Mouse (Mus musculus) forebrain, postnatal 0 days (tissue): Measurements from ENCODE around the gene Nsg2. TPM values are rescaled to one million over a fixed set of nuclear protein-coding genes. Genes with fewer than 3 reads are reported as not detected.

ENCODE experiments used
- ATAC-seq: fragments of 200-750 bp; cut with Nextera tagmentation; 2 replicates; pipeline ENCODE4 v1.8.0; 2017; ENCODE audit warnings: mild to moderate bottlenecking, moderate library complexity
- DNase-seq: peaks from one replicate; pipeline ENCODE4 v3.0.0-alpha.2; 2015
- H3K27ac ChIP-seq: fragments of 300-500 bp; sonication (generic); 2 replicates; pipeline ENCODE4 v1.5.1; 2014; ENCODE audit warnings: low read depth, mild to moderate bottlenecking, antibody characterized with exemption, low read length, moderate library complexity, mixed read lengths
- H3K27me3 ChIP-seq: fragments of 300-500 bp; sonication (generic); 2 replicates; pipeline ENCODE4 v1.6.1; 2014; ENCODE audit warnings: mild to moderate bottlenecking, low read length, mixed read lengths; ENCODE audit not compliant: insufficient read depth
- H3K36me3 ChIP-seq: fragments of 300-500 bp; sonication (generic); 2 replicates; pipeline ENCODE4 v1.6.1; 2014; ENCODE audit warnings: mild to moderate bottlenecking, moderate library complexity; ENCODE audit not compliant: insufficient read depth
- H3K4me1 ChIP-seq: fragments of 300-500 bp; sonication (generic); 2 replicates; pipeline ENCODE4 v1.6.1; 2014; ENCODE audit warnings: antibody characterized with exemption; ENCODE audit not compliant: insufficient read depth
- H3K4me2 ChIP-seq: fragments of 300-500 bp; sonication (generic); 2 replicates; pipeline ENCODE4 v1.6.1; 2014; ENCODE audit warnings: low read depth, mild to moderate bottlenecking, moderate library complexity
- H3K4me3 ChIP-seq: fragments of 300-500 bp; sonication (generic); 2 replicates; pipeline ENCODE4 v1.5.1; 2014; ENCODE audit warnings: low read depth, low read length, mixed read lengths
- H3K9ac ChIP-seq: fragments of 300-500 bp; sonication (generic); 2 replicates; pipeline ENCODE4 v1.6.1; 2014; ENCODE audit warnings: mild to moderate bottlenecking
- H3K9me3 ChIP-seq: fragments of 300-500 bp; sonication (generic); 2 replicates; pipeline ENCODE4 v1.6.1; 2016; ENCODE audit warnings: low read length
- CTCF ChIP-seq: sonication (generic); IDR thresholded peaks from 2 replicates; pipeline ENCODE4 v1.5.1; 2016; ENCODE audit warnings: antibody characterized with exemption, control low read depth, low read depth
- whole genome bisulfite sequencing: fragments of 180-500 bp; shearing (Covaris S2); extraction: QIAGEN DNeasy Blood & Tissue Kit; methylation state at CpG from one replicate; pipeline ENCODE4 v1.1.7; 2014; 5-methylcytosine and 5-hydroxymethylcytosine counted together
- polyA plus RNA-seq: library from polyadenylated mRNA; unstranded; fragments of >200 nt; fragmentation: Nextera tagmentation; extraction: Ambion mirVana; gene quantifications from 2 replicates; pipeline ENCODE4 v1.2.1, GENCODE M21; 2015
- total RNA-seq: library from RNA; depleted of rRNA; stranded (reverse); fragments of >200 nt; gene quantifications from 2 replicates; pipeline ENCODE4 v1.2.3, GENCODE M21; 2014; rRNA removed

Nsg2 gene
- total and polyA plus RNA-seq, 2 experiments from 2014 or later = 742 to 1,434 TPM

GRCm38 (mm10) chr11:32108441-32108840, 108.2 kb downstream of the Nsg2 start:
- Histone ChIP-seq H3K27me3 (no peaks in the 10 kb centered on the region), H3K36me3 (no peaks in the 10 kb centered on the region), H3K9me3 (no peaks in the 10 kb centered on the region), H3K4me3 (no peak overlapping the region), H3K4me2 (no peak overlapping the region), H3K4me1 (peaks cover 15% of the 10 kb centered on the region), H3K27ac (peak overlapping the region; percentile 41; the same call in 1 of the 2 replicates), H3K9ac (no peak overlapping the region)
- 33% methylated on average over 8 of the region's 8 CpGs for WGBS
- ATAC-seq = no peak
- TF ChIP-seq CTCF = no peak
- DNase-seq = no peak

Other genes with a start within 250 kb of the Nsg2 start
- gene Cpeb4, start 128.3 kb upstream of the Nsg2 start, total RNA-seq = 70.4 and 102 TPM in 2 replicates
- 10.0 and 14.2 TPM in 2 replicates for gene Cpeb4, start 128.3 kb upstream of the Nsg2 start, polyA plus RNA-seq
- 0.54 and 1.3 TPM in 2 replicates for gene 4930524B15Rik, start 34.9 kb upstream of the Nsg2 start, total RNA-seq
- 0.25 and 0.41 TPM in 2 replicates for gene 4930524B15Rik, start 34.9 kb upstream of the Nsg2 start, polyA plus RNA-seq
- not detected in 2 replicates for gene Il9r, start 199.8 kb downstream of the Nsg2 start, total RNA-seq
- gene Il9r, start 199.8 kb downstream of the Nsg2 start, polyA plus RNA-seq = not detected in 2 replicates
- gene Snrnp25, start 205.0 kb downstream of the Nsg2 start, total RNA-seq = 15.2 and 34.0 TPM in 2 replicates
- gene Snrnp25, start 205.0 kb downstream of the Nsg2 start, polyA plus RNA-seq = 50.4 and 58.0 TPM in 2 replicates
- 16.3 and 23.2 TPM in 2 replicates for gene Rhbdf1, start 221.8 kb downstream of the Nsg2 start, total RNA-seq
- gene Rhbdf1, start 221.8 kb downstream of the Nsg2 start, polyA plus RNA-seq = 14.7 and 17.9 TPM in 2 replicates
- gene Mpg, start 226.0 kb downstream of the Nsg2 start, total RNA-seq = 28.4 and 29.7 TPM in 2 replicates
- 26.4 and 31.0 TPM in 2 replicates for gene Mpg, start 226.0 kb downstream of the Nsg2 start, polyA plus RNA-seq